Mouse (Mus musculus) spleen, postnatal 4 days (tissue): ENCODE results near the gene Fbxo17.
"Not testable (repeated sequence)": the region's sequence is repeated elsewhere in the genome, so short reads cannot be mapped to it uniquely, and the experiment has no call there.

Source experiments
- DNase-seq, 2 experiments: peaks; one replicate each; pipeline ENCODE4 v3.0.0; 2022; ENCODE audit warnings: low spot score in 2 of 2

Fbxo17 gene

DNA sequence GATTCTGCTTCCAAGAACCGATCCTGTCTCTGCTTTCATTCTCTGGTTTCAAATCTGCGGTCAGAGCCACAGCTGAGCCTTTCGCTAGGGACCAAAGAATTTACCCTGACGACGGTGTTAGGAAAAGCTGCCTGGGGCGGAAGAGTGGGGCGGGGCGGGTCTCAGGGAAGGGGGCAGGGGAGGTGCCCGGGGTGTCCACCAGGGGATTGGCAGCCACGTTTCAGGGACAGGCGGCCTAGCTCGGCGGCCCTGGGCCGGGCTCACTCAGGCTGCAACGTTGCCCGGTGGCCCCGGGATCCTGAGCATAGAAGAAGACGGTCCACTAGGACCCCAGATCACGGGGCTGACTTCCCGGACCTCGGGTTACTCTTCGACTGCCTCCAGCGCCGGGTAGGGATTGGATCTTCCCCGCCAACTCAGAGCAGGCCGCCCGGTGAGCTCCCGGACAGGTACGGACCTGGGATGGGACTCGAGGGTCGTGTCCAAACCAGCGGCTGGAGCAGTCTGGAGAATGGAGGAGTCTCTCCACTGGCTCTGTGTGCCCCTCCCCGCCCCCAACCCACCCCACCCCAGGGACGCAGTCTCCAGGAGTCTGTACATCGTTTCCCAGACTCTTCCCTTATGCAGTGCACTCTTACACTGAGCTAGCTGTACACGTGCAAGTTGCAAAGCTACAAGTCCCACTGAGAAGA, at the start of gene Fbxo17:
TSS of gene Fbxo17 (plus strand) at position 215 of the 692 bp plus-strand sequence.
- peak in 1 of 2 experiments; percentile 71 for DNase-seq

GRCm38 (mm10) chr7:28671172-28671571, 45.4 kb upstream of the Fbxo17 start:
- DNase-seq = no peak

DNA sequence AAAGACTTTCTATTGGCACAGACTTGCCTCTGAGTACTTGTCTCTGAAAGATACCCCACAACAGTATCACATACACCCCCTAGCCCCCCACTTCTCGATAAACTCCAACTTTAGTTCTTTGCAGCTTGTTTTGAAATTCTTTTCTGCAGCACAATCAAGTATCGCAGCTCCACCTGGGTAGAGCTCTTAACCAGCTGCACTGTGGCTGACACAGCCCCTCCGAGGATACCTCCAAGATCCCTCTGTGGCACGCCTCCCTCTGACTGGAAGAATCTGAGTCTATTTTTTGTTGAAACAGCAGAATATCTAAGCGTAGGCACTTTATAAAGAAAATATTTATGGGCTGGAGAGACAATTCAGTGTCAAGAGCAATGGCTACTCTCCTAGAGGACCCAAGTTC, 44.3 kb upstream of the Fbxo17 start:
- DNase-seq = no peak

DNA sequence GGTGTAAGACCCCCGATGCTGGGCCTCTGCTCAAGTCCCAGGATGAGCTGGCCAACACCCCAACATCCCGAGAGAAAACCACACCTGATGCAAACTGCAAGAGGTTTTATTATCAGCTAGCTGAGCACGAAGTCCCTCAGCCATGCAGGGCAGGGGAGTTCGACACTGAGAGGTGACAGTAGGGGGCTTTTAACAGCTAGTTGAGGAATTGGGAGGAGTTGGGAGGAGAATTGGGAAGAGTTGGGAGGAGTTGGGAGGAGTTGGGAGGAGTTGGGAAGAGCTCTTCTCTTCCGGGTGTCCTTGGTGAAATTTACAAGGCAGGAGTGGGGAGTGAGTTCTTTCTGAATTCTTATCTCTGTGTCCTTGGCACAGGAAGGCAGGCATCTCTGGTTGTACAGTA, 43.8 kb upstream of the Fbxo17 start:
- DNase-seq = not testable (repeated sequence)

DNA sequence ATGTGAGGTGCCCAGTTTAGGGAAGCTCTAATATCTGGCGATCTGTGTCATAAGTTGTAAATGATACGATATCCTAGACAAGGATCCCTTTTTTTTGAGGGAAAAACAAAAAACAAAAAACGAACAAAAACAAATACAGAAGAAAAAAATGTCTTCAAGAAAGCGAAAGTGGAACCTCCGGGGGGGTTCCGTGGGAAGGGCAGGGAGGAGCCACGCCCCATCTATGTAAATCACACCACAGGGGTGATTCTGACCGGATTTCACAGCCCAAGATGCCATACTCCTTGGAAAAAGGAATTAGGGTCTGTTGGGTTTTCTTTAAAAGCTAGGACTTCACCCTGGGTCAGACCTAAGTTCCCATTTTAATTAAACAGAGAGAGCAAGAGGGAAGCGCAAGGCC, 41.6 kb upstream of the Fbxo17 start:
- DNase-seq = no peak

- DNase-seq = no peak
Measured at GRCm38 (mm10) chr7:28675746-28676145, 40.9 kb upstream of the Fbxo17 start.

DNA sequence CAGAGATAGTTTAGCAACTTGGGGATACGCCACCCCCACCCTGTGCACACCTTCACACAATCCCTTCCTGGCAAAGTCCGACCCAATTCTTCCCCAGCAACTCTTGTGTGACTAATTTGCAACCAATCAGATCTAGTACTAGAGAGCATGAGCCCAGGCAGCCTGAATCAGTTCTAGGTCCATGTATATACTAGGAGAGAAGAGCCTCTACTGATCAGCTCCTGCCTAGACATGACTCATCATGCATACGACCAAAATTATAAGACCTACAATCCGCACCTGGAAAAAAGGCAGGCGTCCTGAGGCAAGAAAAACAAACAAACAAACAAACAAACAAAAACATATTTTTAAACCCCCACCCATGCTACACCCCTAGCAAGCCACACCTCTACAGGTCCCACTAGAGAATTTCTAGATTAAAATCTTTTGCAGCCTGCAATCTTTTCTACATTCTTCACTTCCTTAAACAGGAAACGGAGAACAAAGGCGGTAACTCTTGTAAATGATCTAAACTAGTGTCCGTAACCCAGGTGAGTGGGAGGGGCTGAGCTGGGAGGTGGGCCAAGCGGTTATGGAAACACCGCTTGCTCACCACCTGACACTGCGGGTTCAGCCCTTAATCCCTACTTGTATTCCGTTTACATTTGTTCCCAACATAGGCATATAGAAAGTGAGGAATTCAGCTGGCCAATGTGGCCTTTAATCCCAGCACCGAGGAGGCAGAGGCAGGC, 39.6 kb upstream of the Fbxo17 start:
- no peak for DNase-seq

GRCm38 (mm10) chr7:28677624-28678023, 39.0 kb upstream of the Fbxo17 start:
- no peak for DNase-seq

GRCm38 (mm10) chr7:28691075-28691474, 25.5 kb upstream of the Fbxo17 start:
- no peak for DNase-seq

DNA sequence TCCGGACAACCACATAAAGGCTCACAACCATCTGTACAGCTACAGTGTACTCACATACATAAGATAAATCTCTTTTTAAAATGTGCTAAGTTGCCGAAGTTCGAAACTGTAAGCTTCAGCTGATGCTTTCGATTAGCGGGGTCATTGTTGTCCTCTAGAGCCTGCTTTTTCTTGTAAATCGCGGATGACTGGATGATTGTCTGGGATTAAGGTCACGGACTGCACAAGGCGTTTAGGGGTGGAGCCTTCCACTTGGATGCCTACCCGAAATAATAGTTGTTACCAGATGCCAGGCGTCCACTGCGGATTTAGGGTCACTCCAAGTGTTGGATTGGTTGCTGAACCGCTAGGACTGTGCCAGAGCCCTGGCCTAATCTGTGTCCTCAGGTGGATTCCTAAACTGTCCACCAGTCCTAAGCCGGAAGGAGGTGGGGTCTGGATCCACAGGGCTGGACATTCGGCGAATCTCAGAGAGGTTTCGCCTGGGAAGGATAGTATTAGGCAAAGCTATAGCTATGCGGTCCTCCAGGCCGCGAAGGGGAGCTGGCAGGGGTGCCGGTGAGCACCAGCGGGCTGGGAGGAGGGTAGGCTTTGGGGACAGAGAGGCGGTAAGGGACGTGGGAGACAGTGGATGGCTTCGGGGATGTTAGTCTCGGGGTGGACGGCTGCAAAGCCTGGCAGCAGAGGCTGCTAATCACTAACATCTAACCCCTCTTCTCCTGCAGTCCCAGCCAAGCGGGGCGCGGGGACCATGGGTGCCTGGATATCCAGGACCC, 23.9 kb upstream of the Fbxo17 start, which contains the start of gene Fbxo27:
TSS of gene Fbxo27 (plus strand) at position 305 of the 776 bp plus-strand sequence.
- no peak for DNase-seq

DNA sequence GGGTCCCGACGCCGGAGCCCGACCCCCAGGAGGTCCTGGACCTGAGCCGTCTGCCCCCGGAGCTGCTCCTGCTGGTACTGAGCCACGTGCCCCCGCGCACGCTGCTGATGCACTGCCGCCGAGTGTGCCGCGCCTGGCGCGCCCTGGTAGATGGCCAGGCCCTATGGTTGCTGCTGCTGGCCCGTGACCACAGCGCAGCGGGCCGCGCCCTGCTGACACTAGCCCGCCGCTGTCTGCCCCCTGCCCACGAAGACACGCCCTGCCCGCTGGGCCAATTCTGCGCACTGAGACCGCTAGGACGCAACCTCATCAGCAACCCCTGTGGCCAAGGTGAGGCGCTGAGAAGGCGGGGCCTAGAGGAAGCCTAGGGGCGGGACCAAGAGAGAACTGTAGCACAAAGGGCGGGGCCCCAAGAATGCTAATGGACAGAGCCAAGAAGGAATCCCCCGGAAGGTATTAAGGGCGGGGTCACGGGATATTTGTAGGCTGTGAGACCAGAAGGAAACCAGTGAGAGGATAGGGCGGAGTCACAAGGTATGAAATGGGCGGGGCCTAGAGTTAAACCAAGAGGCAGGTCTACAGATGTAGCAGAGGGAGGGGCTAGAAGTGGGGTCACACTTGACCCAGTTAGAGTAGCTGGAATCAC, 23.2 kb upstream of the Fbxo17 start:
- peak; percentile 73 to 78 for DNase-seq

- DNase-seq = no peak
Measured at GRCm38 (mm10) chr7:28694423-28694822, 22.2 kb upstream of the Fbxo17 start.

- DNase-seq = no peak
Measured at GRCm38 (mm10) chr7:28694966-28695511, 21.6 kb upstream of the Fbxo17 start.

DNA sequence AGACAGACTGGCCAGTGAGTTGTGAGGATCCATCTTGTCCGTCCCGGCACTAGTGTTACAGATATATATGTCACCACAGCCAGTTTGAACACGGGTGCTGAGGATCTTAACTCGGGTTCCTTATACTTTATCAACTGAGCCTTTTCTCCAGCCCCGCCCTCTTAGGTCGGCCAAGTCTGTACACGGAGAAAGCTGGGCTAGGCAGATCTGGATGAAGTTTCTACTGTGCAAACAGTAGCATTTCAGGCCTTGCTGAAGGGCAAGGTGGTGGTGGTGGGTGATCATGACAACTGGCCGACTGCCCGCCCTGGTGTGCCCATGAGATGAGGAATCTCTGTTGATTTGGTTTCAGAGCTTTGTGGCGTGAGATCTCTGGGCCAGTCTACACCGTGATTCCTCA, 19.3 kb upstream of the Fbxo17 start:
- DNase-seq = no peak

GRCm38 (mm10) chr7:28700269-28700668, 16.3 kb upstream of the Fbxo17 start:
- DNase-seq = no peak

DNA sequence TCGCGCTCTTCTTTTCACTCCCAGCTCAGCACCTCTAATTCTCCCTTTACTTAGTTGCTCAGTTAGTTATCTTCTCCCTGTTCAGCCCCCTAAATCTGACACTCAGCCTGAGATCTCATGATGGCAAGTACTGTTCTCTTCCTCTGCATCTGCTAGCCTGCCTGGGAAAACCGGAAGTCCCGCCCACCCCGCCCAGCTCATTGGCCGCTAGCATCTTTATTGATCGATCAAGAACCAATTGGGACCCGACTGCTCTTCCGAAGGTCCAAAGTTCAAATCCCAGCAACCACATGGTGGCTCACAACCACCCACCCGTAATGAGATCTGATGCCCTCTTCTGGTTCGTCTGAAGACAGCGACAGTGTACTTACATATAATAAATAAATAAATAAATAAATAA, 15.3 kb upstream of the Fbxo17 start:
- DNase-seq = not testable (repeated sequence)

DNA sequence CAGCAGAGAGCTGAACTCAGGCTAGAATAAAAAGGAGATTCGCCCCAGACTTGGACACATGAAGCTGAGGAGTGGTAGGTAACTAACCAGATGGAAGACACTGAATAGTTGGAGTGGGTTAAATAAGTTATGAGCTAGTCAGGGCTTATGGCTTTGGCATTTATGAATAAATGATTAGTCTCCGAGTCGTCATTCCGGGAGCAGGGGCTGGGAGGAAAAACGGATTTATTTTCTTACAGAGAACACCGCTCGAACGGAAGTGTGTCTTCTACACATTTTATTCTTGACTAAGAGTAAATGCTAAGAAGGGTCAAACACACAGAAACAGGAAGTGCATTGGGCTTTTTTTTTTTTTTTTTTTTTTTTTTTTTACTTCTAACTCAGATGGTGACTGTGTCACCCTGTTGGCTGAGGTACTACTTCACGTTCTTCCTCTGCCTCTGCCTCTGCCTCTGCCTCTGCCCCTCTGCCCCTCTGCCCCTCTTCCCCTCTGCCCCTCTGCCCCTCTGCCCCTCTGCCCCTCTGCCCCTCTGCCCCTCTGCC, 13.9 kb upstream of the Fbxo17 start:
- no peak for DNase-seq

DNA sequence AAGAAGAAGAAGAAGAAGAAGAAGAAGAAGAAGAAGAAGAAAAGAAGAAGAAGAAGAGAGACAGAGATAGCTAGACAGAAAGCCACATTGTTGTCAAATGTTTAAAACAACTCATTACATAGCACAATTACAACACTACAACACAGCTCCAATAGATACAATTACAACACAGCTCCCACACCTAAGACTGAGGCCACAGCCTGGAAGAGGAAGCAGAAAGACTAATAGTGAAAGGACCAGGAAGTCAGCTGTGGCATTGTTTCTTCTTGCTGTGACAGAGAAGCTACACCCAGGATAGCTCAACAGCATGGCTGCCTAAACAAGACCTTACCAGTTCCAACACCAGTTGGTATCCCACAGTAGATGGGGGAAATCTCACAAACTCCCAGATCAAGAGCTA, 7.2 kb upstream of the Fbxo17 start:
- no peak for DNase-seq

DNA sequence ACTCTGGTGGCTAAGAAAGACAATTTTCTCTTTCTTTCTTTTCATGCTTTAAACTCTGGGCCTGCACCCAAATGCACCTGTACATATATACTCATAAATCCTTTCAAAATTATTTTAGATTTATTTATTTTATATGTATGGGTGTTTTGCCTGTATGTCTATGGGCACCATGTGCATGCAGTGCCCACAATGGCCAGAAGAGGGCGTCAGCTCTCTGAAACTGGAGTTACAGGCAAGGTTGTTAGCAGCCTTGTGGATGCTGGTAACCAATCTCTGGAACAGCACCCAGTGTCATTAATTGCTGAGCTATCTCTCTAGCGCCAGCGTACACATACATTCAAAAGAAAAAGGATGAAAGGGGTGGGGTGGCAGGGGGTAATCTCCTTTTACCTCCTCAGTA, 5.6 kb upstream of the Fbxo17 start:
- DNase-seq = no peak

GRCm38 (mm10) chr7:28714667-28715066, 1.9 kb upstream of the Fbxo17 start:
- no peak for DNase-seq

DNA sequence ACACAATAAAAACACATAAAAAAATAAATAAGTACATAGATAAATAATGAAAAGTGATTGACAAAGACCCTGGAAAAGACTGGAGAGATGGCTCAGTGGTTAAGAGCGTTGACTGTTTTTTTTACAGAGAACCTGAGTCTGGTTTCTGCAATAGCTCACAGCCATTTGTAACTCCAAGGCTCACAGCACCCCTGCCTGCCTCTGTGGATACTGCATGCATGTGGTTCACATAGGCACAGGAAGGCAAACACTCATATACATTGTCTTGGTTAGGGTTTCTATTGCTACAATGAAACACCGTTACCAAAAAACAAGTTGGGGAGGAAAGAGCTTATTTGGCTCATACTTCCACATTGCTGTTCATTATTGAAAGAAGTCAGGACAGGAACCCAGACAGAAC, 1.0 kb upstream of the Fbxo17 start:
- DNase-seq = no peak
